Mouse (Mus musculus): ENCODE data around the gene Tmbim1.
A peak's percentile ranks its signal among the peaks of the same experiment; 100 is the strongest.

Tmbim1 gene

DNA sequence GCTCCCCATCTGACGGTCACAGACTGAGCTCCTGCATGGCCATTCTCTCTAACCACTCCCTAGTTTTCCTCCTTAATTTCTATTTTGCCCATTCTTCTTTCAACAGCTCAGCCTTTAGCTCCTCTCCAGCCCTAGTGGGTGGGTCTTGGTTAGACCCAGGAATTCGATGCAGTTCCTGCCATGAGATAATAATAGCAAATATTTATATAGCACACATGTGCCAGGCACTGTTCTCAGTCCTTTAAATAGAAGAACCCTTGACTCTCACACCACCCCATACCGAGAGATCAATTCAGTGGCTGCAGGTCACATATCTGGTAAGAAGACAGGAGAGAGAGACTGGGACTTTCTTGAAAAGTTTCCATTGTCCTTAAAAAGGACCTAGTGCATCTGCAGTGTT lies 16.0 kb upstream of the Tmbim1 start:
- DNase-seq = no peak

DNA sequence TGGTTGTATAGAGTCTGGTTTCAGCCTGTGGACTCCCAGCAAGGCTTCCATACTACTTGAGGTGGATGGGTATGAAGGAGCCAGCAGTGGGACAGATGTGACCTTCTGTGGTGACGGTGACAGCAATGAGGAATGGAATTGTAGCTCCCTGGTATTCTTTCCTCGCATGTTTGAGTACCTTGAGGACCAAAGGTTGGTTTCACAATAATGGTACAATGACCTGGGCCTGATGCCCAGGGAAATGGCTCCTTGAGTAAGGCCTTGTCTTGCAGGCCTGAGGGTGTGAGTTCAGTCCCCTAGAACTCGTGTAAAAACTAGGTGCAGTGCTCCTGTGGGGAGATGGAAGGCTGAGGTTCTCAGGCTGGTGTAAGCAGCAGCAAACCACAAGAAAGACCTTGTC lies 13.3 kb upstream of the Tmbim1 start:
- no peak for DNase-seq

DNA sequence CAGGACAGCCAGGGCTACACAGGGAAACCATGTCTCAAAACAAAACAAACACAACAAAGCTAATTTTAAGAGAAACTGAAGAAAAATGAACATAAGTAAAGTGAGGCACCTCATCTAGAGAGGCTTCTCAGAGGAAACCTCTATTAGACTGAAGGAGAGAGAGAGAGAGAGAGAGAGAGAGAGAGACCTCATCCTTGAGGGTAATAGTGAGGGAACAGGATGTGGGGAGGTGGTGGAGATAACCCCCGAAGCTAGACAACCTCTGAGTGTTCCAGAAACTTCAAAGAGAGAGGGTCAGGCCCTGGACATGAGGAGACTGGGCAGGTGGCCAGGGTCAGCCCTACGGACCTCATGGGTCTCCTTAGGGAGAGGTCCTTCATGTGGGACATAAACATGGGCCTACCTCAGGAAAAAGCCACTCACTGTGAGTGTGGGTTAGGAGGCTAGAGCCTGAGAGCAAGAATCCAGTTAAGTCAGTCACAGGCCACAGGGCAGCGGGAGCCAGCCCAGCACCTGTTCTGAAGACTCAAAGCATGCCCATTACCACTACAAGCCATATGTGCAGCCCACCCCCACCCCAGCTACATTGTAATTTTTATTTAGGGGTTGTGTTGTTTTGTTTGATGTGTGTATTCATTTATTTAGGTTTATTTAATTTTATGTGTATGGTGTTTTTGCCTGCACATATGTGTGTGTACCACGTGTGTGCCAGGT lies 10.8 kb upstream of the Tmbim1 start:
- DNase-seq = no peak

DNA sequence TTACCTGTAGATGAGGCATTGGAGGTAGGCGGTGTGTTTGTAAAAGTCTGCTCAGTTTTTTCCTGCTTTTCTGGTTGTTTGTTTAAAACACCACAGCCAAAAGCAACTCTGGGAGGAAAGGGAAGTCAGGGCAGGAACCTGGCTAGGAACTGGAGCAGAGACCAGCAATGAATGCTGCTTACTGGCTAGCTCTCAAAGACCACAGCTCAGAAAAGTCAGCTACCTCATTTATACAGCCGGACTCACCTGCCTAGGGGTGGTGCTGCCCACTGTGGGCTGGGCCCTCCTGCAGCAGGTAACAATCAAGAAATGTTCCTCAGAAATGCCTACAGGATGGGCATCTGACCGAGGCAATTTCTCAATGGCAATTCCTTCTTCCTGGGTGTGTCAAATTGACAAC lies 9.4 kb upstream of the Tmbim1 start:
- DNase-seq = no peak

DNA sequence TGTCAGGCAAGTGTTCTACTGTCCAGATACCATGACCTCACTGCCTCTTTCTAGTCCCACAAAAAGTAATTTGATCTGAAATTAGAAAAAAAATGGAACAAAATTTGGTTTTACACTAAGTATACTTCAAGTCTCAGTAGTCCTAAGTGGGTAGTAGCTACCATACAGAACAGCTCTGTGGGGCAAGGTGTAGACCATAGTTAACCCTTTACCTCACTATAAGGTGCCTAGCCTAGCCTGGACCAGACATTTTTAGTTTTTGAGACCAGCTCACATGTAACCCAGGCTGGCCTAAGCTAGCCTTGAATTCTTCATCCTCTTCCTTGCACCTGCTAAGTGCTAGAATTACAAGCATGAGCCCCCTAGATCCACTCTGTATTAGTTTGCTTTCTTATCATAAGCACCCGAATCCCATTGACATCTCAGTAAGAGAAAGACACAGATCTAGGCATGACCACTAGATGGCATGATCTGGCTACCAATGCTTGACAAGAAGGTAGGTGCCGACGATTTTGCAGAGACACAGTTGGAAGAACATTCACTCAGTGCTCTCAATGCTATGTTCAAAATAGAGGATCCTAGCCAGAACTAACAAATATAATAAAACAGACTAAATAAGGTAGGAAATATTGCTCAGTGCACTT lies 7.7 kb upstream of the Tmbim1 start:
- DNase-seq = peak; percentile 73 to 80

DNA sequence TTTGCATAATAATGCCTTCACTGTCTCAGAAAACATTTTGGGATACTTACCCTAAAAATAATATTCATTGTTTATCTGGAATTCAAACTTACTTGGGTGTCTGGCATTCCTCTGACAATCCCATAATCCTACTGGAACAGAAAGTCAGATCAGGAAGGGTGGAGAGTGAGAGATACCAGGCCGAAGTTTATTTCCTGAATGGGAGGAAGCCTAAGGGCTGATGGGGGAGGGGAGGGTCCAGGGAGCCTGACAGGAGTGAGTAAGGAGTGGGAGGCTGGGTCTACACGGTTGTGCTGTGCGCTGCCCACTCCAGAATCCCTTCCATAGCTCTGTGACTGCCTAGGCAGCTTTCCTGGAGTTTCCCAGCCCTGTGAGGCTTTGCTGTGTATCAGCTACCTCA lies 4.3 kb upstream of the Tmbim1 start:
- DNase-seq = no peak

DNA sequence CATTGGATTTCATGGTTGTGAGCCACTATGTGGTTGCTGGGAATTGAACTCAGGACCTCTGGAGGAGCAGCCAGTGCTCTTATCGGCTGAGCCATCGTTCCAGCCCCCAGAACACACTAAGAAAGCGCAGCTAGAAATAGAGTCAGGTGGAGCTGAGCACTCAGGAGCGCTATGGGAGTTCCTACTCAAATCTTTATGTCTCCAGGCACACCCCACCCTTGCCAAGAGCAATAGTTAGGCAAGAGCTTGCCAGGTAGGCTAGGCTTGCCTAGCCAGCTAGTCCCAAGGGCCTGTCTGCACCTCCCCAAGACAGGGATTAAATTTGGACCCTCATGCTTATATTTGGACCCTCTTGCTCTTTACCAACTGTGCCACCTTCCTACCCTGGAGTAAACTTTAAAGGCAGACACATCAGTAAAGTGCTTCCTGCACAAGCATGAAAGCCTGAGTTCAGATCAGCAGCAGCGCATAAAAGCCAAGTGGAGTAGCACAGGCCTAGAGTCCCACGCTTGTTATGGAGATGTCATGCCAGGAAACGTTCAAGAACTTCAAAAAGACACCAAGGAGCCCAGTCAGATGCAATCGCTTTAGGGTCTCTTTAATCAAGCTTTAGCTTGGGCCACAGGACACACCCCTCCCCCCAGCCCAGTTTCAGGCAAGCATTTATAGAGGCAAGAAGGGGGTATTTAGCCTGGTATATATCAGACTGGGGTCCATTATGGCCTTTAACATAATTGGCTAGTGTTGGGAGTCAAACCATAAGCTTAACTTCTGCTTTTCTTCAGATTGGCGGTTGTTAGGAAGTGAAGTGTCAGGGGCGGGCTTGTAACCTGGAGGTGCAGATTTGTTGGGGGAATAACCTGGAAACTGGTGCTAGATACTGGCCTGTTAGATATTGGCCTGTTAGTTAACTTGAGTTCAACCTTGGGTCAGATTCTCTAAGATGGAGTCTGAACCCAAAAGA lies 2.9 kb upstream of the Tmbim1 start:
- DNase-seq = no peak

DNA sequence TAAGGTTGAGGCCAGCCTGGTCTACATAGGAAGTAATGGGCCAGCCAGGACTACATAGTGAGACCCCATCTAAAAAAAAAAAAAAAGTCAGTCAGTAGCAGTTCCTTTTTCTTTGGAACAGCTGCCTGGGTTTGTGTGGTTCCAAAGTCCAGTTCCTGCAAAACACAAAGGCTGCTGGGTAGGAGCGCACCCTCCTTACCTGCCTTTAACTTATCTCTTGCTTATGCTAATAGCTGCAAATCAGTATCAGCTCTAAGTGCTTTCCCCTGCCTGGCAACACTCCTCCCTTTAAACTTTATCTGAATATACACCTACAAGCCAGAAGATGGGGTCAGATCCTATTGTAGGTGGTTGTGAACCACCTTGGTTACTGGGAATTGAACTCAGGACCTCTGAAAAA lies 1.7 kb upstream of the Tmbim1 start:
- no peak for DNase-seq

DNA sequence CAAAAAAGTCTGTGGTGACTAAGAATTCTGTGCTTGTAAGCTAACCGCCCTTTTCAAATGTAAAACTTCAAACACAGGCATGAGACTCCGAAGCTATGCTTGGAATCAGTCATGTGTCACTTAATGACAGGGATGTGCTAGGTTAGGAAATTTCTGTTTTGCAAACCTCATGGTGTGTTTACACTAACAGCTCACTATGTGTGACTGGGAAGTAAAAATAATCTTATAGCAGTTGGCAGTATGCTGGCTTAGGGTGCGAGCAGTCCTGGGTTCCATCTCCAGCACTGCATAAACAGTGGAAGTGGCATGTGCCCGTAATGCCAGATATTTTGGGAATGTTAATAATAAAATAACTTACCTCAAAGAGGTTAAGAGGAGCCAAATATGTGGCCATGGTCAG lies 476 bp downstream of the Tmbim1 start:
- DNase-seq = no peak

DNA sequence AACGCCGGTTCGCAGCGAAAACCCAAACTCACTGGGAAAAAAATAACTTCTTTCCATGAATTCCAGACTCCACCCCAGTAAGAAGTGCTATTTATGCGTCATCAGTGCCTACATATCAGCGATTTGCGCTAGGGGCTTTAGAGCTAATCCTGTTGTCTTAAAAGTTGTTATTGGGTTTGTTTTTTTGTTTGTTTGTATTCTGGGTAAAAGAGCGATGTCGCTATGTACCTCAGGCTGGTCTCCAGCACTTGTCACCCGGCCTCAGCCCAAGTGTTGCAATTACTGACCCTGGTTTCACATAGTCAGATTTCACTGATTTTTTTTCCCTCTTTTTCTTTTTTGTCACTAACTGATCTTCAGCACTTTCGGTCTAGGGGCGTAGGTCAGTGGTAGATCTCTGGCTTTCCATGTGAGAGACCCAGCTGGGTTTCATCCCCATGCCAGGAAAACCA lies 1.1 kb downstream of the Tmbim1 start:
- no peak for DNase-seq

DNA sequence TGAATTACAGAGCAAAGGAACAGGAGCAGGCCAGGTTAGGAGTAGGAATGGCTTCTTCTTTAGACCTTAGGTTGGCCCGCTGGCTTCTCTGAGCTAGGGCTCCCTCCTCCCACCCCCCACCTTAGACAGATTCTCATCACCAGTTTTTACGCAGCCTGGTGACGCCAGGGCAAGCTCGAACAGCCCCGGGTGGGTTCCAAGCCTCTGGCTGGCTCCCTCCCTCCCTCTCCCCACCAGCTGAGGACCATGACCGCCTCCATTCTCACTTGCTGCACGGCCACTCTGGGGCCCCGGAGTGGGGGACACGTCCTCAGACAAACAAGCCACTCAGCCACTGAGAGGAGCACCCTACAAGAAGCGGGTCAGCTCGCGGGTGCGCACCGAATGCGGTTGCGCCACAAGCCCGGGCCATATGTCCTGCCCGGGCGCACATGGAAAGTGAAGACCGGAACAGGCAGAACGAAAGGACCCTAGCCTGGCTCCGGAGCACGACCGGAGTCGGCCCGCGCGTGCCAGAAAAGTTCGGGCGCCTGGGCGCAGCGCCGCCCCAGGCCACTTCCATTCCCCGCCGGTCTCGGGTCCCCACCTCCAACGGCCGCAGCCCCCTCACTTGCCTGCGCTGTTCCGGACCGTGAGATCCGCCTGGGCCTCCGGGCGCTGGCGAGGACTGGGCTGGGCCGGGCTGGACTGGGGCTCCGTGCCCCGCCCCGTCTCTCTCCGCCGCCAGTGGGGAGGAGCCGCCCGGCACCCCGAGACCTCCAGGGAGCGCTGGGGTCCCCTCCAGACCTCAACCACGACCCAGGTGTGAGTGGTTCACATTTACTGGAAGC lies 1.7 kb downstream of the Tmbim1 start:
- peak; percentile 70 to 77 for DNase-seq

DNA sequence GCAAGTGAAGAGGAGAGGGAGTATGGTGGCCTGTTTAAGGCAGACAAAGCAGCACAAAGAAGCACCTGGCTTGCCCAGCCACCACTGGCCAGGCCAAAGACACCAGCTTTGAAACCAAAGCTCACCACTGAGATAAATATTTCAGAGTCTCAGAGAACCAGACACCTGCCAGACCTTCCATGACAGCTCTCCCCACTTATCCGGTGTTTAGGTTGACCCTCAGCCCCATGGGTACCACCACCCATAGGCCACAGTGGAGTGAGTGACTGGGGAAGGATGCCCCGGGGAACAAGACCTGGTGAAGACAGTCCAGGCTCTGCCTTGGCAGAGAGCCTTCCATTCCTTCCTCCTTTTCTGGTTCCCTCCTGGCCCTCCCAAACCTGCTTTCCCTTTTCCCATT lies 2.6 kb downstream of the Tmbim1 start:
- DNase-seq = peak in 1 of 2 experiments; percentile 33

DNA sequence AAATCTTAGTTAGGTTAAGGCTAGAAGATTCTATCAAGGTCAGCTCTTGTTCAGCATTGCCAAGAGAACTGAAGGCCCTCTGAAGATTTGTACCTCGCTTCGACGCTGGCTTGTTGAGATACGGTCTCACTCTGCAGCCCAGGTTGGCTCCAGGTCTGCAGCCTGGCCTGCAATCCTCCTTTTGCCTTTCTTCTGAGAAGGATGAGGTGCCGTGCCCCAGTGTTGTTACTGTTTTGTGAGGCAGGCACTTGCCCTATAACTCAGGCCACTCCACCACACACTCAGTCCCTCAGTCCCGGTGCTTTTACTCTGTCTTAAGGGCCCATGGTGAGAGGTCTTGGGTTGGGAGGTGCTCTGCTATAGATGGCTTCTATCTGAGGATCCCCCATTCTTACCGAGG lies 3.2 kb downstream of the Tmbim1 start:
- no peak for DNase-seq

DNA sequence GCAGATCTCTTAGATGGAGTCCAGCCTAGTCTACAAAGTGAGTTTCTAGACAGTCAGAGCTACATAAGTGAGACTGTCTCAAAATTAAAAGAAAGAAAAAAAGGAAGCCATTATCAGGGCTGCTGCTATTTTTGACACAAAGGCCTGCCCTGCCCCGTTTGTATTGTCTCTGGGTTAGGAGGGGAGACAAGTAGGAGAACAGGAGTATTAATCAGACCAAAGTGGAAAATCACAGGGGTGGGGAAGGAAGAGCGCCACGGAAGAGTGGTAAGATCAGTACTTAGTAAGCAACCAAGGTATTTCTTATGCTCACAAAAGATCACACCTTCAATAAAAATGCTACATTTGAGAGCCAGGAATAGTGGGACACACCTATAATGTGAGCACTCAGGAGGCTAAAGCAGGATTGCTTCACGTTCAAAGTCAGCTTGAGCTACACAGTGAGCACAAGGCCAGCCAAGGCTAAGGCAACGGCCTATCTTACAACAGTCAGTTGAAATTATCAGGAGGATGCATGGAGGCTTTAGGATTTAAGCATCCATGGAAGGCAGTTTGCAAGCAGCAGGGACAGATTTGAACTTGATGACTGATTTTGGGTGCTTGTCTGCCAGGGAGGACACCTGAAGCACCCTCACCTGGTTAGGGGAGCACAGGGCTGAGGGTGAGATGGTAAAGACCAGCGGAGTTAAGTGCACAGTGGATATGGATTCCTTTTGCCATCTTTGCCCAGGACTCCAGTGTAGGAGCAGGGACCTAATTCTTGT lies 4.9 kb downstream of the Tmbim1 start:
- DNase-seq = no peak

DNA sequence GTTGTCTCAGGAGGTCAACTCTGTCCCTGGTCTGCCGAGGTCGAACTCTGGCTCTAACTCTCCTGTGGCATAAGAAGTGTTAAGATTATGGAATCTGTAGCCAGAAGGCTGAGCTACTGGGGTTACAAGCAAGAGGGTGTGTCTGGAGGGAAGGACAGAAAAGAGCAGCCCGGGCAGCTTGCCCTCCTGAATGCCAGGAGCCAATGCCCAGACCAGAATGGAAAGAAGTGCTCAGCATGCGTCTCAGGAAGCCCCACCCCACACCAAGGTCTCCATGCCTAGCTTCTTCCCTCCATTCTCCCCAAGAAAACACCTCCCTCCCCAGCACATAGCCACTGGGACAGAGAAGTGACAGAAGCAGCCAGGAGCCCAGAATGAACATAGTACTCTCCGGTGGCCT lies 6.4 kb downstream of the Tmbim1 start:
- peak; percentile 61 to 69 for DNase-seq

DNA sequence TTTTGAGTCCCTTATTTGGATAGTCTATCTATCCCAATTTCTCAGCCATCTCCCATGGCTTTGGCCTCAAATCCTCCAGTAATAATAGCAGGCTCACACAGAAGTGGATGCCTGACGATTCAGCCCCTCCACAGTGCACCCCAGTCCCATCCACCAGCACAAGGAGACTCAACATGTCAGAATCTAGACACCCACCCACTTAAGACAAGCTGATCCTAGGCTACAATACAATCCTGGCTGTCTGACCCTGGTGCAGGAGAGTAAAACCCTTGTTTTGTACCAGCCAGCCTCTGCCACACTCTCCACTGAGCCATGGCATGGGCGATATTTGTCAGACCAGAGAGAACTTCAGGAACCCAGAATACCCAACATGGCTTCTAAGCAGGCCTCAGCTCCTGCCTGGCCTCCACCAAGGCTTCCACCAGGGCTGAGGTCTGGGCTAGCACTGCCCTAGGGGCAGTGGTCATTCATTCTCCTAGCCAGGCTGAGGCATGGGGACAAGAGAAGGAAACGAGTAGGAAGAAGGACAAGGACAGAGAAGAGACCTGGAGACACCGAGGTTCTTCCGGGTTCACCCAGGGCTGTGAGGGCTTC lies 7.2 kb downstream of the Tmbim1 start:
- DNase-seq = peak in 1 of 2 experiments; percentile 10

DNA sequence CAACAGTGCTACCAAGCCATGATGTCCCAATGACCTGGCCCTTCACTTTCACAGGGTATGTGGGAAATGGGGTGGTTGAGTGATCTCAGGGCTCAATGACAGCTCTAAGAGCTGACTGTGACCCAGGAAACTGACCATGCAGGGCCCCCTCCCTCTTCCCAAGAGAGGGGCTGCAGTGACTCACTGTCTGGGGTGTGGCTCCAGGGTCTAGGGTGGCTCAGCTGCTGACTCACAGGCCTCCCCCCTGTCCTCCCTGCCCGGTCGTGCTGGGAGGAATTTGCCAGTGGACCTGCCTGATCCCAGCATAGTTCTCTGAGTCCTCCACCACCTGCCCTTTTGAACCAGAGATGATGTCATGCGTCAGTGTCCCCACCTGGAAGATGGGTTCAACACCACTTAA lies 8.2 kb downstream of the Tmbim1 start:
- peak in 1 of 2 experiments; percentile 10 for DNase-seq

DNA sequence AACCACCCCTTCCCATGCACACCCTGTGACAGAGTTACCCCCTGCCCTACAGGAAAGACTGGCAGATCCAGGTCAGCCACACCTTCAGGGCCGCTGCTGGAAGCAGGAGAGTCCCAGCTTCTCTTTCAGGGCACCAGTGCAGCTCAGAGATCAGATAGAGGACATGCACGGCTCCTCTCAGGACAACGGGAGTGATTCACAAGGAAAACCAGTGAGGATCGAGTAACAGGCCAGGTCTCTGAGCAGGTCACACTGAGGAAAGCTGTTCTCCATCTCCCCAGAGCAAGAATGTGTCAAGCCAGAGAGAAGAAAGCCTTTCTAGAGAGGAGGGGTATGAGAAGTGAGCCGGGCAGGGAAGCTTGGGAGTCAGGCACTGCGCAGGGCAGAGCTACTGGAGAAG lies 8.9 kb downstream of the Tmbim1 start:
- DNase-seq = peak in 1 of 2 experiments; percentile 33

DNA sequence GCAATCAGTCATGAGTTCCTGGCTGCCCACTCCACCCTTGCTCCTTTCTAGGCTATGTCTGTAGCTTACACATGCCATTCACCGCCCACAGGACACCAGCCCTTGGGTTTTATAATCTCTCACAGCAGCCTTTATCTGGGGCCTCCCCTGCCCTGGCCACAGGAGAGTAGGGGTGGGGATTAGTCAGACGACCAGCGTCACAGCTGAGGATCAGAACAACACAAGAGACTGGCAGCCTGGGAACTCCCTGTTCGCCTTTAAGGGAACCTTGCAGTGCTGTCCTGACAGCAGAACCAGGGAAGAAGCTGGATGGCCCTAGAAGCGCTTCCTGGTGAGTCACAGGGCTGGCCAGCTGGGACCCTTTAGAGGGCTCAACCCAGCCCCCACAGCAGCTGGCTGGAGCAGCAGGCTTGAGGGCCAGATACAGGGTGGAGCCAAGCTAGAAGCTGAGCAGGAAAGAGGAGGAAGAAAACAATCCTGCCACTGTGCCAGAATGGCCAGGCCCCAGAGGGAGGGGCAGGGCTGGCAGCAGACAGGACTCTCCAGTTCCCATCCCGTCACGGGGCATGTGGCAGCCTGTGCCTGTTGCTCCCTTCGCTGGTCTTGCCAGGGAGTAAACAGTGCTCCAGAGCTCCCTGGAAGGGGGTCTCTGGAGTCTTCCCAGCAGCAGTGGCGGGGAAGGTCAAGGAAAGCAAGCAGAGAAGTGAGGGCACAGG lies 9.8 kb downstream of the Tmbim1 start:
- DNase-seq = peak; percentile 84 to 90

DNA sequence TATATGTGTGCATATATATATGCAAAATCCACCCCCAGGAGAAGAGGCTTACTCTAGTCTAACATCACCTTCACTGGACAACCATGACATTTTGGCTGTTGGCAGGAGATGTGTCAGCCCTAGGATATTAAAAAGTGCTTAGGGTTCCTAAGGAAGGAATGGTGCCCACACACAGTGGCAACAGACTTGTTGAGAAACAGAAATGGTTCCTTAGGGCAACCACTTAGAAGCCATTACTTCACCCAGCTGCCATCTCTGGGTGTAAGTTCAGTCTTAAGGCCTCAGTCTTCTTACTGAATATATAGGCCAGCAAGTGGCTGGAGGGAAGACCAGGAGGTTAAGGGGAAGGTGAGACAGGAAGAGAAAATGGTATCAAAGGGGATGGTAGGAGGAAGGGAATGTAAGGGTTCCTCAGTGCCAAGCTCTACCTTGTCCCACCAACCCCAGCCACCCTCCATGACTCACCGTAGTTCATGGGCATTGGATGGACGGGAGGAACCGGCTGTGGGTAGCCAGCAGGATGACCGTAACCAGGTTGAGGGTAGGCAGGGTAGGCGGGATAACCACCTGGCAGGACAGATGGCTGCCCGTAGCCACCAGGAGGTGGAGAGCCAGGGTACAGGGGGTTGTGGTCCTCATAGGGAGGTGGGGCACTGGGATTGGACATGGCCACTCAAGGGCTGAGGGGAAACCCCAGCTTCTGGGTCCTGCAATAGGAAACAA lies 10.5 kb downstream of the Tmbim1 start:
- peak in 1 of 2 experiments; percentile 52 for DNase-seq

Data from cerebellum, adult 18-20 months (tissue).